Comparison of ENCODE assay signal across 8 mouse cellular contexts in the genomic region with DNA sequence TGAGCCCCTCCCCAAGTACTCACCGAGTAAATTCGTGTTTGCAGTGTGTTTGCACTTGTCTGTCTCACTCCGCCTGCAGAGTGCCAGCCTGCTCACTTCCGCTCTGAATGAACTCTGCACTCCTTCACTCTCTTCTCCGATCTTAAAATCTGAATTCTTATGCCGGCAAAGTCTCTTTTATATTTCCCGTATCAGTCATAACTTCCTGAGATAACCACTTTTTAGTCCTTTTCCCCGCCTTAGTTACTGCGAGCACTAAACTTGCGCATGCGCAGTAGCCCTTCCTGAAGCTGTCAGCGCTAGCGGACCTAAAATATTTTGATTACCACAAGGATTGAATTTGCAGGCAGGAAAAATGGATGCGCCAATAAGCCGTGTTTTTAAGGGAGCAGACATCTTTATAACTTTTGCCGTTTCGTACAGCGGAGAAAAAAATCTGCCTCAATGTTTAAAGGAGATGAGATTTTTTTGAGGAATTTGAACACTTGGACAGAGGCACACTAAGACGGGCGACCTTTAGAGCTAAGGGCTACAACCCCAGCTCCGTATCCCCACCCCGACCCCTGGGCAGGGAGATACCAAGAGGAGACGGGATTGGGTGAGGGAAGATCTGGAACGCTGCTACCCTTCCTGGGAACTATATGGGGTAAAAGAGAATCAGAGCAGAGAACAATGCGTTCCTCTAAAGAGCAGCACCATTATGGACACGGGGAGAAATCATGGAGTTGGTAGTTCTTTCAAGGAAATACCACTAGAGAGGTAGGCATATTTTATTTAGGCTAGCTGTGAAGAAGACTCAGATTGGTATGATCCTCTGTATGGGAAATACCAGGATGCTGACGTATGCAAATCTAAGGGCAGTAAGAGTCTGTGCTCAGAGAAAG. TPM values are rescaled to one million over a fixed set of nuclear protein-coding genes. Genes with fewer than 3 reads are reported as not detected.
DNase-seq lines count a peak whose midpoint lies in the region; ATAC-seq and TF ChIP-seq lines count a peak whose summit lies in the region.

A gene (minus strand): TSS at position 545 of the 884 bp plus-strand sequence.

- H3K27me3 ChIP-seq in hindbrain, embryonic 14.5 days (ENCODE audit: control insufficient read depth, insufficient read depth, low read length): no peaks in the 10 kb centered on the region
- no peaks in the 10 kb centered on the region for H3K27me3 ChIP-seq in lung, postnatal 0 days (replicated peaks; ENCODE audit: insufficient read depth, low read length)

- no peaks in the 10 kb centered on the region for H3K9me3 ChIP-seq in hindbrain, embryonic 14.5 days (ENCODE audit: control insufficient read depth, low read length)
- no peaks in the 10 kb centered on the region for H3K9me3 ChIP-seq in lung, postnatal 0 days (ENCODE audit: low read length)

- peak within 1 kb of the TSS; percentile 52 for H3K9ac ChIP-seq in hindbrain, embryonic 14.5 days
- peak within 1 kb of the TSS; percentile 32 for H3K9ac ChIP-seq in lung, postnatal 0 days (replicated peaks; ENCODE audit: low read depth)

- H3K4me3 ChIP-seq in hindbrain, embryonic 14.5 days (replicated peaks; ENCODE audit: low read length): peak within 1 kb of the TSS; percentile 41
- peak within 1 kb of the TSS; percentile 41 for H3K4me3 ChIP-seq in lung, postnatal 0 days (ENCODE audit: low read depth, low read length)

- H3K4me2 ChIP-seq in hindbrain, embryonic 14.5 days (replicated peaks): peak within 1 kb of the TSS; percentile 56
- H3K4me2 ChIP-seq in lung, postnatal 0 days (replicated peaks; ENCODE audit: low read depth, low read length): peak within 1 kb of the TSS; percentile 47

- no peaks in the 10 kb centered on the region for H3K4me1 ChIP-seq in hindbrain, embryonic 14.5 days (replicated peaks; ENCODE audit: control insufficient read depth, insufficient read depth, low read length)
- no peaks in the 10 kb centered on the region for H3K4me1 ChIP-seq in lung, postnatal 0 days (ENCODE audit: insufficient read depth, low read depth, low read length)

- no peaks in the 10 kb centered on the region for H3K36me3 ChIP-seq in hindbrain, embryonic 14.5 days (replicated peaks; ENCODE audit: control insufficient read depth, insufficient read depth)
- no peaks in the 10 kb centered on the region for H3K36me3 ChIP-seq in lung, postnatal 0 days (ENCODE audit: insufficient read depth, low read length)

- peak within 1 kb of the TSS; percentile 86 for H3K27ac ChIP-seq in hindbrain, embryonic 14.5 days
- peak within 1 kb of the TSS; percentile 69 for H3K27ac ChIP-seq in lung, postnatal 0 days (ENCODE audit: low read length)

- peak; percentile 94 for ATAC-seq in hindbrain, embryonic 14.5 days (ENCODE audit: low FRiP score)
- peak; percentile 88 for ATAC-seq in lung, postnatal 0 days

- WGBS in hindbrain, embryonic 14.5 days: 22% methylated on average over 27 of the region's 27 CpGs
- 17% methylated on average over 27 of the region's 27 CpGs for WGBS in lung, postnatal 0 days

- TF ChIP-seq CTCF in lung, postnatal 0 days (IDR thresholded peaks at IDR 0.05): no peak

- DNase-seq in T-cell, adult 2 months (ENCODE audit: low spot score): peak; percentile 71
- DNase-seq in cerebellum, postnatal 10 days: peak; percentile 78
- DNase-seq in frontal cortex, postnatal 25 days (ENCODE audit: low spot score in 2 of 2): peak; percentile 22 to 49
- DNase-seq in hindbrain, embryonic 14.5 days (ENCODE audit: low spot score): peak; percentile 76
- DNase-seq in layer of hippocampus, postnatal 14 days (ENCODE audit: low spot score in 2 of 2): peak; percentile 62 to 77
- DNase-seq in lung, postnatal 0 days (ENCODE audit: low spot score): peak; percentile 83
- DNase-seq in ovary, postnatal 14 days (ENCODE audit: low spot score): peak; percentile 27
- DNase-seq in thymus, postnatal 14 days: peak; percentile 62

- no peak for TF ChIP-seq EP300 in lung, postnatal 0 days (IDR thresholded peaks at IDR 0.05)

RNA-seq across cellular contexts. Expression of the gene that starts here (rescaled TPM):
- 4.8 and 5.1 TPM in 2 replicates for polyA plus RNA-seq in hindbrain, embryonic 14.5 days (2014; fragmentation: Nextera tagmentation; extraction: Ambion mirVana)
- 1 to 10 TPM; 3.3 to 3.8 TPM for total RNA-seq in layer of hippocampus, postnatal 14 days (2021)
- 1.1 and 1.5 TPM in 2 replicates for polyA plus RNA-seq in lung, postnatal 0 days (2015; fragmentation: Nextera tagmentation; extraction: Ambion mirVana)

Comparison
In these comparisons a context has a peak if more than half of its experiments do, and no peak if none do; other contexts are left out.
1. Peak in every context shown above with its lines: DNase-seq, ATAC-seq, H3K4me3 ChIP-seq and H3K27ac ChIP-seq.
2. DNase-seq: peak in every context shown above with its lines; median percentile 83 in lung, postnatal 0 days; 78 in cerebellum, postnatal 10 days; 76 in hindbrain, embryonic 14.5 days; 71 in T-cell, adult 2 months; 70 in layer of hippocampus, postnatal 14 days; 62 in thymus, postnatal 14 days; 36 in frontal cortex, postnatal 25 days; 27 in ovary, postnatal 14 days.